Mouse (Mus musculus): Measurements from ENCODE around the gene Fkbp6. TPM values are rescaled to one million over a fixed set of nuclear protein-coding genes. Genes with fewer than 3 reads are reported as not detected.

Gene Fkbp6
- polyA plus RNA-seq, 1 experiment from 2014 or later, result not detected

DNA sequence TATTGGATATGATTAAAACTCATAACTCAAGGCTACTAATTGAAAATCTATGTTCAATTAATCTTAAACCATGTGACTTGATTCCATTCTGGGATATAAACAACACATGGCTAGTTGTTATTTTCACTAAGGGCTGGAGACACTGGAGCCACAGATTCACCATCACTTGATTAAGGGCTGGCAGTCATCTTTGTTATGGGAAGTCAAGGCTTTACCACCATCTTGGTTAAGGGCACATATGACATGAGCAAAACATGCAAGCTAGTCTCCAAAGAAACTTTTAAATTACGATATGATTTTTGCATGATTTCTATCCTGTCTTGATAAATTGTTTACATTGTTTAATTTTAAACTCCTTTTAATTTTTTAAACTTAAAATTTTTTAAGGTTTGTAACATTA, 27.6 kb downstream of the Fkbp6 start:
- H3K27me3 ChIP-seq (ENCODE audit: control insufficient read depth, insufficient read depth, low read length), result no peaks in the 10 kb centered on the region
- H3K4me1 ChIP-seq (ENCODE audit: control insufficient read depth, insufficient read depth, low read length), result no peaks in the 10 kb centered on the region
- no peaks in the 10 kb centered on the region for H3K9me3 ChIP-seq (replicated peaks; ENCODE audit: control insufficient read depth, low read length)
- no peak overlapping the region for H3K4me2 ChIP-seq (ENCODE audit: low read depth, low read length)
- 93% methylated on average over 1 of the region's 1 CpGs for WGBS
- ATAC-seq (replicated peaks; ENCODE audit: insufficient number of reproducible peaks, low FRiP score, low TSS enrichment, low read depth) (no peak), DNase-seq (ENCODE audit: low spot score) (no peak)
- no peaks in the 10 kb centered on the region for H3K36me3 ChIP-seq (replicated peaks; ENCODE audit: control insufficient read depth, insufficient read depth, low read depth, low read length)
- no peak overlapping the region for H3K4me3 ChIP-seq (ENCODE audit: low read depth, low read length)
- H3K9ac ChIP-seq (replicated peaks; ENCODE audit: low read length), result no peak overlapping the region
- H3K27ac ChIP-seq (replicated peaks; ENCODE audit: low read depth, low read length), result no peak overlapping the region

DNA sequence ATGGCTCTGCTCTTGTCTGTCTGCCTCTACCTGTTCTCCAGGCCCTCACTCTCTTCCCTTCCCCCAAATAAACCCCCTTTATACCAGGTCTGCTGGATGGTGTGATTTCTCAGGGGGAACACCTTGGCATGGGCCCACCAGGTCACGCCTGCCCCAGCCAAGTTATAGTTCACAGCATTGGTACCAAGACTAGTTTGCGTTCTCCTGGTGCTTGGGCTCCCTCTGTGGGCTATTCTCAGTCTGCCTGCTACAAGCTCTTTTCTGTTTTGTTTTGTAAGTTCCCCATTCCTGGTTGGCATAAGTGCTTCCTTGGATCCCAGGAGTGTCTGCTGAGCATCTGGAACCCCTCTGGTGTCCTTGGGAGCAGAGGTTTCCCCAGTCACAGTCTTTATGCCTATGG, 30.0 kb downstream of the Fkbp6 start:
- no peaks in the 10 kb centered on the region for H3K4me1 ChIP-seq (ENCODE audit: control insufficient read depth, insufficient read depth, low read length)
- DNase-seq (ENCODE audit: low spot score), result no peak
- 64% methylated on average over 2 of the region's 2 CpGs for WGBS
- no peak for ATAC-seq (replicated peaks; ENCODE audit: insufficient number of reproducible peaks, low FRiP score, low TSS enrichment, low read depth)
- no peak overlapping the region for H3K27ac ChIP-seq (replicated peaks; ENCODE audit: low read depth, low read length)
- no peak overlapping the region for H3K4me3 ChIP-seq (ENCODE audit: low read depth, low read length)
- H3K9me3 ChIP-seq (replicated peaks; ENCODE audit: control insufficient read depth, low read length), result no peaks in the 10 kb centered on the region
- no peaks in the 10 kb centered on the region for H3K27me3 ChIP-seq (ENCODE audit: control insufficient read depth, insufficient read depth, low read length)
- no peak overlapping the region for H3K4me2 ChIP-seq (ENCODE audit: low read depth, low read length)
- H3K36me3 ChIP-seq (replicated peaks; ENCODE audit: control insufficient read depth, insufficient read depth, low read depth, low read length), result no peaks in the 10 kb centered on the region
- H3K9ac ChIP-seq (replicated peaks; ENCODE audit: low read length), result no peak overlapping the region

DNA sequence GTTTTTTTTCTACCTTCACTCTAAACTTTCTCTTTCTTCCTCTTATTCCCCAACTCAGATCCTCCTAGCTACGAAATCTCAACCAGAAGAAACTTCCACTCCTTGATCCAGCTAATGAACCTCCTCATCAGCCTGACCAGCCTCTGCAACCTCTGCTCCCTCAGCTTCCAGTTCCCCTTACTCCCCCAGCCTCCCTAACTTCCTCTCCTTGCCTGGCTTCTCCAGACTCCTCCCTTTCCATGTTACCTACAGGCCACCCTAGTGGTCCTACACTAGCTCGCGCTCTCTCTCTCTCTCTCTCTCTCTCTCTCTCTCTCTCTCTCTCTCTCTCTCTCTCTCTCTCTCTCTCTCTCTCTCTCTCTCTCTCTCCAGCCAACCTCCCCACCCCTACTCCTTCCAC, 33.7 kb downstream of the Fkbp6 start:
- Histone ChIP-seq H3K4me1 (ENCODE audit: control insufficient read depth, insufficient read depth, low read length) (no peaks in the 10 kb centered on the region), H3K4me2 (ENCODE audit: low read depth, low read length) (no peak overlapping the region), H3K4me3 (ENCODE audit: low read depth, low read length) (no peak overlapping the region), H3K36me3 (replicated peaks; ENCODE audit: control insufficient read depth, insufficient read depth, low read depth, low read length) (no peaks in the 10 kb centered on the region), H3K9me3 (replicated peaks; ENCODE audit: control insufficient read depth, low read length) (no peaks in the 10 kb centered on the region), H3K27me3 (ENCODE audit: control insufficient read depth, insufficient read depth, low read length) (no peaks in the 10 kb centered on the region), H3K27ac (replicated peaks; ENCODE audit: low read depth, low read length) (no peak overlapping the region), H3K9ac (replicated peaks; ENCODE audit: low read length) (no peak overlapping the region)
- 81% methylated on average over 3 of the region's 3 CpGs for WGBS
- no peak for ATAC-seq (replicated peaks; ENCODE audit: insufficient number of reproducible peaks, low FRiP score, low TSS enrichment, low read depth)
- DNase-seq (ENCODE audit: low spot score), result no peak

- Histone ChIP-seq H3K4me3 (ENCODE audit: low read depth, low read length) (no peak overlapping the region), H3K27me3 (ENCODE audit: control insufficient read depth, insufficient read depth, low read length) (no peaks in the 10 kb centered on the region), H3K9ac (replicated peaks; ENCODE audit: low read length) (no peak overlapping the region), H3K27ac (replicated peaks; ENCODE audit: low read depth, low read length) (no peak overlapping the region), H3K4me2 (ENCODE audit: low read depth, low read length) (no peak overlapping the region), H3K9me3 (replicated peaks; ENCODE audit: control insufficient read depth, low read length) (no peaks in the 10 kb centered on the region), H3K36me3 (replicated peaks; ENCODE audit: control insufficient read depth, insufficient read depth, low read depth, low read length) (no peaks in the 10 kb centered on the region), H3K4me1 (ENCODE audit: control insufficient read depth, insufficient read depth, low read length) (no peaks in the 10 kb centered on the region)
- no peak for ATAC-seq (replicated peaks; ENCODE audit: insufficient number of reproducible peaks, low FRiP score, low TSS enrichment, low read depth)
- no peak for DNase-seq (ENCODE audit: low spot score)
- WGBS, result 47% methylated on average over 10 of the region's 10 CpGs
Observed at GRCm38 (mm10) chr5:135306321-135306965, 43.4 kb downstream of the Fkbp6 start.

DNA sequence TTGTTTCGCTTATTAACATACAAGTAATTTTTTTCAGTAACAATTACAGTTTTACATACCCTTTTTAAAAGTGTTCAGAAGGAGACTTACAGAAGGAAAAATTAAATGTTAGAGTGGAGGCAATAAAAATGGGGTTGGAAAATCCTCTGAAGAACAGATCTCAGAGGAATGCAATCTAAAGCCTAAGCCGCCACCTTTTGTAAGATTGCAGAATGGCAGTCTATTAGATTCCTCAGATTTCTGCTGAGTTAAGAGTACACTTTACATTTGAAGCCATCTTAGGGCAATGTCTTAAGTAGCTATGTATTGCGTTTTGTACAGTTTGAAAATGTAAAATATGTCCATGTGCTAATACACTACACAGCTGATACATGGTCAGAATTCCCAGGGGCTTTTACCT, 47.4 kb downstream of the Fkbp6 start:
- Histone ChIP-seq H3K27me3 (ENCODE audit: control insufficient read depth, insufficient read depth, low read length) (no peaks in the 10 kb centered on the region), H3K9ac (replicated peaks; ENCODE audit: low read length) (no peak overlapping the region), H3K27ac (replicated peaks; ENCODE audit: low read depth, low read length) (no peak overlapping the region), H3K36me3 (replicated peaks; ENCODE audit: control insufficient read depth, insufficient read depth, low read depth, low read length) (no peaks in the 10 kb centered on the region), H3K4me2 (ENCODE audit: low read depth, low read length) (no peak overlapping the region), H3K4me1 (ENCODE audit: control insufficient read depth, insufficient read depth, low read length) (no peaks in the 10 kb centered on the region), H3K4me3 (ENCODE audit: low read depth, low read length) (no peak overlapping the region), H3K9me3 (replicated peaks; ENCODE audit: control insufficient read depth, low read length) (no peaks in the 10 kb centered on the region)
- DNase-seq (ENCODE audit: low spot score), result no peak
- no peak for ATAC-seq (replicated peaks; ENCODE audit: insufficient number of reproducible peaks, low FRiP score, low TSS enrichment, low read depth)
- 87% methylated on average over 3 of the region's 3 CpGs for WGBS

DNA sequence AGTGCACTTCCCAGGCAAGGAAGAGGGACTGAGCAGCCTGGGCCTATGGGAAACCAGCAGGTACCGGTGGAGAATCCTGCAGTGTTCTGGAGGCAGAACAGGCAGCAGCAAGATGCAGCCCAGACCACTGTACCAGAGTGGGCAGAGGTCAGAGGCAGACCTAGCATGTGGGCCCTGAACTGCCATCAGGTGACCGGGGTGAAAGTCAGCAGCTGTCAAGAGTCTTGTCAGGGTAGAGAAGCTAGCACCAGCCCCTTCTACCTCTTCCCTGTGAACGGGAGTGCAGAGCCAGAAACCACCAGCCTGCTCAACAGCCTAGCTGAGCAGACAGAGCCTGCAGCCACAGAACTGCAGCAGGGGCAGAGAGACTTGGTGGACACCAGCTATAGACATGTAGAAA, 47.9 kb downstream of the Fkbp6 start:
- Histone ChIP-seq H3K27me3 (ENCODE audit: control insufficient read depth, insufficient read depth, low read length) (no peaks in the 10 kb centered on the region), H3K4me2 (ENCODE audit: low read depth, low read length) (no peak overlapping the region), H3K4me1 (ENCODE audit: control insufficient read depth, insufficient read depth, low read length) (no peaks in the 10 kb centered on the region), H3K27ac (replicated peaks; ENCODE audit: low read depth, low read length) (no peak overlapping the region), H3K9me3 (replicated peaks; ENCODE audit: control insufficient read depth, low read length) (no peaks in the 10 kb centered on the region), H3K9ac (replicated peaks; ENCODE audit: low read length) (no peak overlapping the region), H3K36me3 (replicated peaks; ENCODE audit: control insufficient read depth, insufficient read depth, low read depth, low read length) (no peaks in the 10 kb centered on the region), H3K4me3 (ENCODE audit: low read depth, low read length) (no peak overlapping the region)
- ATAC-seq (replicated peaks; ENCODE audit: insufficient number of reproducible peaks, low FRiP score, low TSS enrichment, low read depth), result no peak
- 42% methylated on average over 3 of the region's 3 CpGs for WGBS
- no peak for DNase-seq (ENCODE audit: low spot score)

- ATAC-seq (replicated peaks; ENCODE audit: insufficient number of reproducible peaks, low FRiP score, low TSS enrichment, low read depth), result no peak
- no peaks in the 10 kb centered on the region for H3K4me1 ChIP-seq (ENCODE audit: control insufficient read depth, insufficient read depth, low read length)
- no peak for DNase-seq (ENCODE audit: low spot score)
- no peak overlapping the region for H3K4me2 ChIP-seq (ENCODE audit: low read depth, low read length)
- WGBS, result 87% methylated on average over 2 of the region's 2 CpGs
- no peak overlapping the region for H3K9ac ChIP-seq (replicated peaks; ENCODE audit: low read length)
- no peak overlapping the region for H3K27ac ChIP-seq (replicated peaks; ENCODE audit: low read depth, low read length)
- no peak overlapping the region for H3K4me3 ChIP-seq (ENCODE audit: low read depth, low read length)
- no peaks in the 10 kb centered on the region for H3K27me3 ChIP-seq (ENCODE audit: control insufficient read depth, insufficient read depth, low read length)
- no peaks in the 10 kb centered on the region for H3K9me3 ChIP-seq (replicated peaks; ENCODE audit: control insufficient read depth, low read length)
- H3K36me3 ChIP-seq (replicated peaks; ENCODE audit: control insufficient read depth, insufficient read depth, low read depth, low read length), result no peaks in the 10 kb centered on the region
Observed at GRCm38 (mm10) chr5:135292001-135292400, 57.8 kb downstream of the Fkbp6 start.

GRCm38 (mm10) chr5:135291193-135291592, 58.7 kb downstream of the Fkbp6 start:
- WGBS, result 35% methylated on average over 4 of the region's 4 CpGs
- H3K27me3 ChIP-seq (ENCODE audit: control insufficient read depth, insufficient read depth, low read length), result no peaks in the 10 kb centered on the region
- no peak overlapping the region for H3K4me3 ChIP-seq (ENCODE audit: low read depth, low read length)
- no peak overlapping the region for H3K4me2 ChIP-seq (ENCODE audit: low read depth, low read length)
- DNase-seq (ENCODE audit: low spot score) (no peak), ATAC-seq (replicated peaks; ENCODE audit: insufficient number of reproducible peaks, low FRiP score, low TSS enrichment, low read depth) (no peak)
- no peak overlapping the region for H3K9ac ChIP-seq (replicated peaks; ENCODE audit: low read length)
- H3K36me3 ChIP-seq (replicated peaks; ENCODE audit: control insufficient read depth, insufficient read depth, low read depth, low read length), result no peaks in the 10 kb centered on the region
- H3K4me1 ChIP-seq (ENCODE audit: control insufficient read depth, insufficient read depth, low read length), result no peaks in the 10 kb centered on the region
- no peak overlapping the region for H3K27ac ChIP-seq (replicated peaks; ENCODE audit: low read depth, low read length)
- no peaks in the 10 kb centered on the region for H3K9me3 ChIP-seq (replicated peaks; ENCODE audit: control insufficient read depth, low read length)

All from embryonic facial prominence, embryonic 11.5 days (tissue).